Mouse (Mus musculus) neutrophil, adult 5-6 weeks (primary cell): ENCODE measurements around the gene Parp6. TPM values are rescaled to one million over a fixed set of nuclear protein-coding genes. Genes with fewer than 3 reads are reported as not detected.

Experiments used
- ATAC-seq: fragments of 151-379, 151-347 bp; 2 replicates; pipeline ENCODE4 v1.8.0; 2017; ENCODE audit warnings: mild to moderate bottlenecking, moderate TSS enrichment; ENCODE audit not compliant: insufficient number of reproducible peaks, poor library complexity, low FRiP score, severe bottlenecking; ENCODE audit errors: extremely low read depth
- total RNA-seq: library from RNA; stranded (forward); fragments of 200-1000 nt; gene quantifications from 2 replicates; pipeline ENCODE4 v1.2.3, GENCODE M21; 2017

The Parp6 gene
- total RNA-seq, 1 experiment from 2014 or later, result 60.6 TPM

- no peak for ATAC-seq
Observed at GRCm38 (mm10) chr9:59653371-59653770, 36.3 kb downstream of the Parp6 start.

- no peak for ATAC-seq
Observed at GRCm38 (mm10) chr9:59654450-59654983, 37.4 kb downstream of the Parp6 start.

- ATAC-seq, result peak; percentile 79
Observed at GRCm38 (mm10) chr9:59655958-59656634, 39.0 kb downstream of the Parp6 start, which contains the start of gene Pkm. Gene Pkm (plus strand): TSS chr9:59656368.

- peak; percentile 18; the same call in 1 of the 2 replicates for ATAC-seq
Observed at GRCm38 (mm10) chr9:59656635-59657617, 39.8 kb downstream of the Parp6 start.

- no peak for ATAC-seq
Observed at GRCm38 (mm10) chr9:59658146-59658545, 41.1 kb downstream of the Parp6 start.

GRCm38 (mm10) chr9:59659036-59660026, 42.2 kb downstream of the Parp6 start:
- ATAC-seq, result peak; percentile 48

- no peak for ATAC-seq
Observed at GRCm38 (mm10) chr9:59660421-59660820, 43.3 kb downstream of the Parp6 start.

GRCm38 (mm10) chr9:59661298-59661975, 44.4 kb downstream of the Parp6 start:
- ATAC-seq, result no peak

- no peak for ATAC-seq
Observed at GRCm38 (mm10) chr9:59663226-59663625, 46.1 kb downstream of the Parp6 start.

GRCm38 (mm10) chr9:59663957-59664356, 46.9 kb downstream of the Parp6 start:
- no peak for ATAC-seq

- ATAC-seq, result no peak
Observed at GRCm38 (mm10) chr9:59664664-59665256, 47.7 kb downstream of the Parp6 start.

GRCm38 (mm10) chr9:59666016-59666415, 48.9 kb downstream of the Parp6 start:
- no peak for ATAC-seq

GRCm38 (mm10) chr9:59666813-59667212, 49.7 kb downstream of the Parp6 start:
- ATAC-seq, result no peak

- ATAC-seq, result no peak
Observed at GRCm38 (mm10) chr9:59667250-59667649, 50.2 kb downstream of the Parp6 start.

- ATAC-seq, result no peak
Observed at GRCm38 (mm10) chr9:59667904-59668303, 50.8 kb downstream of the Parp6 start.

GRCm38 (mm10) chr9:59668473-59668872, 51.4 kb downstream of the Parp6 start:
- ATAC-seq, result no peak

- no peak for ATAC-seq
Observed at GRCm38 (mm10) chr9:59669172-59669571, 52.1 kb downstream of the Parp6 start.
